Mouse (Mus musculus): ENCODE measurements around the gene Slc30a1. TPM values are rescaled to one million over a fixed set of nuclear protein-coding genes. Genes with fewer than 3 reads are reported as not detected.

The Slc30a1 gene
- polyA plus RNA-seq (2012; rRNA removed) = 8.8 and 14.3 TPM in 2 replicates

- DNase-seq (ENCODE audit: low read depth) = no peak
Measured at GRCm38 (mm10) chr1:191906571-191907430, at the start of gene Slc30a1. Gene Slc30a1 (plus strand): TSS chr1:191906767.

GRCm38 (mm10) chr1:191856886-191857651 lies 49.5 kb upstream of the Slc30a1 start:
- no peak for DNase-seq (ENCODE audit: low read depth)

GRCm38 (mm10) chr1:191858136-191858535 lies 48.4 kb upstream of the Slc30a1 start:
- no peak for DNase-seq (ENCODE audit: low read depth)

DNA sequence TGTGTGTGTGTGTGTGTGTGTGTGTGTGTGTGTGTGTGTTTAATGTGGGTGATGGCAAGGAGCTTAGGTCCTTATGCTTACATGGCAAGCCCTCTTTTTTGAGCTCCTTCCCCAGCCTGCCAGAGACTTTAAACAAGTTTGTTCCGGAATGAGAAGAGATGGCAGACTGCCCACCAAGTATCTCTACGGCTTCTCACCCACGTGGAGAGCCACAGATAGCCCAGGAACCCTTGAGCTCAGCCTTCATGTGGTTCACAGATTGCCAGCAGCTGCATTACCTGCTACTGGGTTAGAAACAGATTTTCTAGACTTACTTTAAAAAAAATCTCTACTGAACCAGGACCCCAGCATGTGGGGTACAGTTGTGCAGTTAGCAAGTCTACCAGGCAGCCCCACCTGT lies 46.7 kb upstream of the Slc30a1 start:
- DNase-seq (ENCODE audit: low read depth) = no peak

- no peak for DNase-seq (ENCODE audit: low read depth)
Measured at GRCm38 (mm10) chr1:191861247-191861646, 45.3 kb upstream of the Slc30a1 start.

DNA sequence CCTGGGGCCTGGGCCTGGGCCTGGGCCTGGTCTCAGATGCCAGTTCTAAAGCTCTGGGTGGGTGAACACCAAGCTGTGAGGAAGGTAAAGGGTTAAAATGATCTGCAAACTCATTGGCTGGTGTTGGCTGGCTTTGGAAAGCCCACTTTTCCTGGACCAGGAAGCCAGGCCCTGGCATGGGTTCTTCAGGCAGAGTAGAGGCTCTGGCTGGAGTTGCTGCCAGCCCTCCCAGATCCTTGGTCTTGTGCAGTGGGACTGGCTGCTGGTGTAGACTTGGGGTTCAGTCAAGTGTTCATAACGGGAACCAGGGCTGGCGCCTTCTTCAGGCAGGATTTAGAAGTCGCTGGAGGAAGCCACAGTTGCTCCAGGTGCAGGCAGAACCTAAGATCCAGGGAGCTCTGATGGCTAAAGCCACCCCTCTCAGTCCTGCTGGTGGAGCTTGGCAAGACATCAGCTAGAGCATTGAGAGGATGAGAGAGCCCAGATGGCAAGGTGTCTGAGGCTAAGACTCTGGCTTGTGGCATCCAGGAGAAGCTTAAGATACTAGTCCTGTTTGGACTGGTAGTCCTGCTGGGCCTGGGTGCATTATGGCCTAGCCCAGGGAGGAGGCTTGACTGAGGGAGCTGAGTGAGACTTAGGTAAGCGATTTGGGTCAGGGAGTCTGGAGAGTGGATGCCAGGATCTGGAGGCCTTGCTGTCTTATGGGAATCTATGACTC lies 42.6 kb upstream of the Slc30a1 start:
- no peak for DNase-seq (ENCODE audit: low read depth)

GRCm38 (mm10) chr1:191864551-191865027 lies 42.0 kb upstream of the Slc30a1 start:
- DNase-seq (ENCODE audit: low read depth) = no peak

DNA sequence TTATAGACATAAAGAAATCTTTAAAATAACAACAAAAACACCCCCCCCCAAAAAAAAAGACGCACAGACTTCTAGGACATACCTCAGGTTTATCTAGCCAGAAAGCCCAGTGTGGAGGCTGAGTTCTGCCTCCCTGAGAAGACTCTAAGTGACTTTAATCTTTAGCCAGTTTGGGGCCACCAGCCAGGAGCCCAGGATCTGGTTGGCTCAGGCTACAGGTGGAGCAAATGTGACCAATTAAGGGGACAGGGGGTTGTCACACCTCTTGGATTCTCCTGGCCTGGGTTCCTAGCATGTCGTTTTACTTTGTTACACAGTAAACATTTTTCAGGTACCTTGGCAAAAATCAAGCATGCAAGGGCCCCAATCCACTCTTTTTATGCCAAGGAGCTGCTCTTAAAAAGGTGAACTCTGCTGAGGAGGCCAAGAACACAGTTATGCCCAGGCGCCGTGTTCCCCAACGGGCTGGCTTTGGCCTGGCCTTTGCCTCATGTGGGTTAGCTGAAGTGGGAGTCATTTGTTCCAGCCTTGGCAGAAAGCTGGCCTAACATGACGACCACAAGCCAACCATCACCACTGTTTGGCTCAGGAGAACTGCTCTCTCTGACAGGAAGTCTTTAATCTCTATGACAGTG lies 34.4 kb upstream of the Slc30a1 start:
- no peak for DNase-seq (ENCODE audit: low read depth)

DNA sequence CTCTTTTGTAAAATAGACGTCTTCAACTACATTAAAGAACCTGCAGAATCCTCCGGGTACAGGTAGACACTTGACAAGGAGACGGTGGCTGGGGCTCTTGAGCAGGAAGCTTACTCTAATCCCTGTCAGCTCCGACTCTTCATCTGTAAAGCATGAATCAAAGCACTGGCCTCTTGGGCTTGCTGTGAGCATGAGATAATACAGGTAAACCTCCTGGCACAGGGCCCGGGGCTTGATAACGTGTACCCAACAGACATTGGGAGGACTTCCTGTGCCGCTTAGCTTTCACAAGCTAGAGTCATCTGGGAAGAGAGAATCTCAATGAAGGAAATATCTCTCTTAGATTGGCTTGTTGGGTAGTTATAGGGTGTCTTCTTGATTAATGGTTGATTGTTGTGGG lies 31.6 kb upstream of the Slc30a1 start:
- no peak for DNase-seq (ENCODE audit: low read depth)

- no peak for DNase-seq (ENCODE audit: low read depth)
Measured at GRCm38 (mm10) chr1:191875683-191876305, 30.8 kb upstream of the Slc30a1 start.

DNA sequence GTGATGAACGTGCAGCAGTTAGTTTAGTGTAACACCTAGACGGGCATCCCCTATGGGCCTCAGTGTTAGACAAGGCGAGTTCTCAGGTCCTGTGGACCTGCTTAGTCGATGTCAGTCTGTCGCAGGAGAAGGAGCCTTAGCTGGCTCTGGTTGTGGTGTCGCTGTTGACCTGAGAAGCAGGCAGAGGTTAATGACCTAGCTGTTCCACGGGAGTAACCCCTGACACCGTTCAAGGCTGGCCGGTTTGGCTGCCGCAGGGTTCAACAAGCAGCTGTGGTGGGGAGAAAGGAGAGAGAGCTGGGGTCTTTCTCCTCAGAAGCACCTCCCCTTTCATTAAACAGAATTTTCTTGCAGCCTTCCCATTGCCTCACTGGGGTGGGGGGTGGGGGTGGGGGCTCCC lies 28.9 kb upstream of the Slc30a1 start:
- no peak for DNase-seq (ENCODE audit: low read depth)

DNA sequence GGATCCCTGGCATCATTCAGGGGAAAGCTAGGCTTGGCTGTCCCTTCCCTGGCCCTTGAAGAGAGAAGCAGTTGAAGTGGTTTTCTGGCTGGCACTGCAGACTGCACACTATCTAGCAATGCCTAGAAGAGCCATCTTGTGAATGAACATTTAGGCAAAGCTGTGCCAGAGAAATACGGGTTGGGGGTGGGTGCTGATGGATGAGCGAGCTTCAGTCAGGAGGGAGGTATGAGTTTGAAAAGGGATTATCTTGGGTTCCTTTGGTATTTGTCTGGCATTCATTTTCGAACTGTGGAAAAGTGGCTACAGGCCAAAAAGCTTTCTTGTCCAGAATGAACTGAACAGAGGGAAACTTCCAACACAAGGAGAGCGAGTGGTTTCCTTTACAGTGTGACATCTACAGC lies 28.0 kb upstream of the Slc30a1 start:
- DNase-seq (ENCODE audit: low read depth) = no peak

DNA sequence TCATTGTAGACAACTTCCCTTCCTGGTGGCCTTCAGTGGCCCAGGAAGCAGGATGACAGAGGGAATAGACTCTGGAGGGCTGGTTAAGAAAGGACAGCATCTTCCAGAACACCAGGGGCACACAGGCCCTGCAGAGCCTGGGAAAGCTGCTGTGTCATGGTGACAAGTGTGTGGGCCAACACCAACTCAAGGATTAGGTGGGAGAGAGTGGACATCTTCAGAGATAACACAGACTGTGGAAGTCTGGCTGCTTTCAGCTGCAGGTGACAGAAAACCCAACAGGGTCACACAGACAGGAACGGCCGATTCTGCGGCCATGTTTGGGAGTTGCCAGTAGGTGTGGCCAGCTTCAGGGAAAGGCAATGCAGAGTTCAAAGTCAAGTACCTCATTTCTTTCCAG lies 26.3 kb upstream of the Slc30a1 start:
- DNase-seq (ENCODE audit: low read depth) = no peak

GRCm38 (mm10) chr1:191880921-191881609 lies 25.5 kb upstream of the Slc30a1 start:
- no peak for DNase-seq (ENCODE audit: low read depth)

DNA sequence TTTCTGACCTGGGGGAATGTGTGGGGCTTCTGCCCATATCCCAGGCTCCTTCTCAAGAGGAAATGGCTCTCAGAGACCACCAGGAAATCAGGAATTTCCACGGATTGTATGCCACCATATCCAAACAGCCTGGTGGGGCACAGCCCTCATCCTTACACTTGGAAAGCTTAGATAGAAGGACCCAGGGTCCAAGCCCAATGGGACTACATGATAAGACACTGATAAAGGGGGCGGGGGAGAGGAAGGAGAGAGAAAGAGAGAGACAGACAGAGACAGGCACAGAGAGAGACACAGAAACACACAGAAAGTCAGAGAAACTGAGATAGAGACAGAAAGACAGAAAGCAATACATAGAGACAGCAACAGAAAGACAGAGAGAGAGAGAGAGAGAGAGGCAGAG lies 24.9 kb upstream of the Slc30a1 start:
- no peak for DNase-seq (ENCODE audit: low read depth)

GRCm38 (mm10) chr1:191882474-191883206 lies 23.9 kb upstream of the Slc30a1 start:
- no peak for DNase-seq (ENCODE audit: low read depth)

DNA sequence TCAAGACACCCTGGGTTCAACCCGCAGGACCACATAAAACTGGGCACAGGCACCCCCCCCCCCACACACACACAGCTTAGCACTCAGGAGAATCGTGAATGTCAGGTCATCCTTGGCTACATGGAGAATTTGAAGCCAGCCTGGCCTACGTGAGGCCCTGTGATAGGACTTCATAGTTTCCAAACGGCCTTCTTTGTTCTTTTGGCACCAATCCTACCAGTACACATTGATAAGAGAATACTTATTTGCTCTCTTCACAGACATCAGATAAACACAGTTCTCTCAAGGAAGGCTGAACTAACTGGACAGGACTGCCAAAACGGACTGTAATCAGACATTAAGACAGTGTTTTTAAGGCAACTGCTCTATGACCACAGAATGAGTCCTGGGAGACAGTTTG lies 22.9 kb upstream of the Slc30a1 start:
- DNase-seq (ENCODE audit: low read depth) = no peak

DNA sequence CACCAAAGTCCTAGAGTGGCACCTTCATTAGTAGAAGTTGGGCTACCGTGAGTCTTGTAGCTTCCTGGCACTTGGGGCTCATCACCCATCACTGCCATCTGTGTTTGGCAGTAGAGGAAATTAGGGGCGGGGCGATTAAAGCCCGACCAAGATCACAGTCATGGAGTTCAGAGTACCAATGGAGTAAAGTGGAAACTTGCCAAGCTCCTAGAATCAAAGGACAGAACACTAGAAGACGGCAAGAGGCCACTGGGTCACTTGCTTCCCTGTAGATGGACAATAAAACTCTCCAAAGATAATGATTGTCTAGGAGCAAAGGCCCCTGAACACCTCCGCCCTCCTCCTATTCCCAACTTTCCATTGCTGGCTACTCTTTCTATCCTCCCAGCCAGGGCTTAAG lies 14.7 kb upstream of the Slc30a1 start:
- no peak for DNase-seq (ENCODE audit: low read depth)

- no peak for DNase-seq (ENCODE audit: low read depth)
Measured at GRCm38 (mm10) chr1:191894386-191894785, 12.2 kb upstream of the Slc30a1 start.

DNA sequence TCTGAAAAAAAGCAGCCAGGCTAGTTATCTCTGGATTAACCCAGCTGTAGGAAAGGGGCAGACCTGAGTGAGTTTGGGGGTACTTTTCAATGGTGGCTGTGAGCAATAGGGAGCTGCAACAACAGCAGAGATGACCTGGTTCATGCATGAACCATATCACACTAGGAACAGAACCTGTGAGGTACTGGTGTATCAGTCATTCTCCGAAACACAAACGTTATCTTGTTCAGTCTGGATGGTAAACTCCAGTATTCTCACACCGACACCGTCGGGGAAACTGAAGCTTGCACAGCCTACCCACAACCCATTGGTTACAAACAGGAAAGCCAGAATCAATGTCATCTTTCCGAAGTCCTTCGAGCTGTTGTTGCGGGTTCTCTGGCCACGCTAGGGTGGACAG lies 11.7 kb upstream of the Slc30a1 start:
- no peak for DNase-seq (ENCODE audit: low read depth)
